Mouse (Mus musculus) stomach, embryonic 16.5 days (tissue): ENCODE data around the gene Ero1l. TPM values are rescaled to one million over a fixed set of nuclear protein-coding genes. Genes with fewer than 3 reads are reported as not detected.

ENCODE experiments used
- ATAC-seq: fragments of 200-750 bp; cut with Nextera tagmentation; 2 replicates; pipeline ENCODE4 v1.8.0; 2017; ENCODE audit warnings: moderate number of reproducible peaks, moderate TSS enrichment; ENCODE audit not compliant: insufficient read depth, low FRiP score
- H3K27ac ChIP-seq: fragments of 300-500 bp; sonication (generic); 2 replicates; pipeline ENCODE4 v1.5.1; 2014; ENCODE audit warnings: low read length
- H3K27me3 ChIP-seq: fragments of 300-500 bp; sonication (generic); 2 replicates; pipeline ENCODE4 v1.6.1; 2014; ENCODE audit warnings: low read length, control low read depth, mixed read lengths; ENCODE audit not compliant: control insufficient read depth, insufficient read depth
- H3K36me3 ChIP-seq: fragments of 300-500 bp; sonication (generic); 2 replicates; pipeline ENCODE4 v1.6.1; 2014; ENCODE audit warnings: low read length; ENCODE audit not compliant: control insufficient read depth, insufficient read depth
- H3K4me1 ChIP-seq: fragments of 300-500 bp; sonication (generic); 2 replicates; pipeline ENCODE4 v1.6.1; 2014; ENCODE audit warnings: low read length, control low read depth, mixed read lengths; ENCODE audit not compliant: control insufficient read depth, insufficient read depth
- H3K4me2 ChIP-seq: fragments of 300-500 bp; sonication (generic); 2 replicates; pipeline ENCODE4 v1.6.1; 2014; ENCODE audit warnings: low read depth, low read length, mixed read lengths
- H3K4me3 ChIP-seq: fragments of 300-500 bp; sonication (generic); replicated peaks from 2 replicates; pipeline ENCODE4 v1.5.1; 2014; ENCODE audit warnings: mild to moderate bottlenecking, low read length
- H3K9ac ChIP-seq: fragments of 300-500 bp; sonication (generic); 2 replicates; pipeline ENCODE4 v1.6.1; 2014; ENCODE audit warnings: low read length
- H3K9me3 ChIP-seq: fragments of 300-500 bp; sonication (generic); replicated peaks from 2 replicates; pipeline ENCODE4 v1.6.1; 2016; ENCODE audit warnings: low read length, control low read depth; ENCODE audit not compliant: control insufficient read depth
- WGBS: fragments of 180-500 bp; shearing (Covaris S2); extraction: QIAGEN DNeasy Blood & Tissue Kit; methylation state at CpG from one replicate; pipeline ENCODE4 v1.1.7; 2014; 5-methylcytosine and 5-hydroxymethylcytosine counted together
- polyA plus RNA-seq: library from polyadenylated mRNA; unstranded; fragments of >200 nt; fragmentation: Nextera tagmentation; extraction: Ambion mirVana; gene quantifications from 2 replicates; pipeline ENCODE4 v1.2.1, GENCODE M21; 2015

Gene Ero1l
- polyA plus RNA-seq, result 49.1 and 51.9 TPM in 2 replicates

DNA sequence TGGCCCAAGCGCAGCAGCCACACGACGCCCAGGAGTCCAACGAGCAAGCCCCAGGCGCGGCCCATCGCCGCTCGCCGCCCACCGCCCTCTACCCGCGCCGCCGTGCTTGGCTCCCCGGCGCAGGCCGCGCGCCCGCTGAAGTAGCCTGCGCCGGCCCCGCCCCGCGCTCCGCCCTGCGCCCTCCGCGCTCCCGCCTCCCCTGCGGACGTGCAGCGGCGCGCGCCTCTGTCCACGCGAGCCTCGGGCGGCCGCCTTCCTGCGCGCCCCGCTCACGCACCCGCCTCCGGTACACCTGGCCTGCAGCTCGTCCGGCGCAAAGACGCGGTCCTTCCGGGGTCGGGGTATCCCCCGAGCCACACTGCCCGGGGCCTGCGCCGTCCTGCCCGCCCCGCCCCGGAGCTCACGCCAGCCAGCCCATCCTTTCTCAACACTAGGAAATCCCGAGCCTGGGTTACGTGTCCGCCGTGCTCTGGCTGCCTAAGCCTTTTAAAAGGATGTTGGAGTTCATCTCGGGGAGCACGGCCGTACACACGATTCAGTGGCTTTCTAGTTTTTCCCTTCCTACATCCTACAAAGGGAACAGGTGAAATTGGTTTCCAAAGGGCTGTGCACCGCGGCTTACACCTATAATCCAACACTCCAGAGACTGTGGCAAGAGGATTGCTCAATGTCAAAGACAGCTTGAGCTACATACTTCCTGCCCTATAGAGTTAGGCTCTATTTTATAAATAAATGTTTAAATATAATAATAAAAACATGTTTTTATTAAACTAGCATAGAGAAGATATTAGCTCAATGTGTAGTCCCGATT is at the start of gene Ero1l:
Gene Ero1l, minus strand, starts transcription at position 346 of the 811 bp plus-strand sequence.
- Histone ChIP-seq H3K4me2 (peak within 1 kb of the TSS; percentile 77), H3K9ac (peak within 1 kb of the TSS; percentile 92), H3K36me3 (no peaks in the 10 kb centered on the region), H3K27ac (peak within 1 kb of the TSS; percentile 97), H3K4me3 (peak within 1 kb of the TSS; percentile 94), H3K27me3 (no peaks in the 10 kb centered on the region), H3K9me3 (no peaks in the 10 kb centered on the region), H3K4me1 (peaks cover 10% of the 10 kb centered on the region)
- peak; percentile 94 for ATAC-seq
- WGBS, result 2% methylated on average over 52 of the region's 74 CpGs

DNA sequence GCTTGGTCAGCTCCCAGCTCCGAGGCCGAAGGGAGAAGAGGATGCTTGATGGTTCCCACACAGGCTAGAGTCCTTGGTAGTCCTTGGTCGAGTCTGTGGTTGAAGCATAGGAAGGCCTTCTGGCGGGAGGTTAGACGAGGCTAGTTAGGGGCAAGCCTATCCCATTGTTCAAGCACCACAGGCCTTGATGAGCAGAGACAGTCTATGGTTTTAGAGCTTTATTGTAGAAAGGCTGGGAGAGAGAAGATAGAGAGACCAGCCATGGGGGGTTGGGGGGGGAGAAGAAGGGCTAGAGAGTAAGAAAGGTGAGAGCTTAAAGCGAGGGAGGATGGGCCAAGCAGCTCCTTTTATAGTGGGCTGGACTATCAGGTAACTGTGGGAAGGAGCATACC is 46.6 kb upstream of the Ero1l start:
- Histone ChIP-seq H3K36me3 (peaks cover 10% of the 10 kb centered on the region), H3K27me3 (no peaks in the 10 kb centered on the region), H3K27ac (no peak overlapping the region), H3K9ac (no peak overlapping the region), H3K4me2 (no peak overlapping the region), H3K4me1 (no peaks in the 10 kb centered on the region), H3K4me3 (no peak overlapping the region), H3K9me3 (no peaks in the 10 kb centered on the region)
- 92% methylated on average over 6 of the region's 6 CpGs for WGBS
- no peak for ATAC-seq

DNA sequence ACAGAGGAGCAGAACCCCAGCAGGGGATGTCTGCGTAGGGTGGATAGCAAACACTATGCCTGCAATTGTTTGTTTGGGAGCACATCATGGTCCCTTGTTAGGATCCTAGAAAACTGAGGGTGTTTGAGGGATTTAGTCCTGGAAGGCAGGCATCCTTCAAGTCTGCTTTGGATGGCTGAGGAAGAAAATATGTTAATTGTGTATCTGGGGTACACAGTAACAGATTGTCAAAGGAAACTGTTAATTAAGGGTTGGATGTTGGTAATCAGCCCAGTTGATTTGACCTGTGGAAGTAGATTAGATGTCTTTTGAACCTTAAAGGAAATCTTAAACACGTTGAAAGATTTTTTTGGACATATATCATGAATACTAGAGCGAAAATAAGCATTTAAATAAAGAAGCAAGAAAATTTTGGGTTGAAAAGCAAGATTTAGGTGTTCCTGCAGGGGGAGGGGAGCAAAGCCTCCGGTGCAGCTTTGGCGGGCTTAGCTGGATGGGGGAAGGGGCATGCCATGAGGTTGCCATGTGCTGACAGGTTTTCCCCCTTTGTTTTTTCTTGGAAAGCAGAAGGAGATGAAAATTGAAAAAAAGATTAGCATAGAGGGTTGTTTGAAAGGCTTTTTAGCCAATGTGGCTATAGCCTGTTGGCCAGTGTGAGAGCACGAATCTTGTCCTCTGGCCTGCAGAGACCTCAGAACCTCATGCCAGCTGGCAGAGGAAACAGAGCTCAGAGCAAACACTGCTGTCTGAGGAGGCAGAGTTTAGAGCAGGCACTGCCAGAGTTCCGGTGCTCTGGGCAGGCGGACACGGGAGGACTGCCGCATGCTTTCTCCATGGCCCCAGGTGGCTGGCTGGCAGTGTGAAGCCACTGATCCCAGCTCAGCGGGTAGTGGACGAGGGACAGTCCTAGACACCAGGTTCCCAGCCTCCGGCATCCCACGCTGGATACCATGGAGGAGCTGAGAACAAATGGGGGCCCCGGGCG is 45.9 kb upstream of the Ero1l start:
- no peak for ATAC-seq

DNA sequence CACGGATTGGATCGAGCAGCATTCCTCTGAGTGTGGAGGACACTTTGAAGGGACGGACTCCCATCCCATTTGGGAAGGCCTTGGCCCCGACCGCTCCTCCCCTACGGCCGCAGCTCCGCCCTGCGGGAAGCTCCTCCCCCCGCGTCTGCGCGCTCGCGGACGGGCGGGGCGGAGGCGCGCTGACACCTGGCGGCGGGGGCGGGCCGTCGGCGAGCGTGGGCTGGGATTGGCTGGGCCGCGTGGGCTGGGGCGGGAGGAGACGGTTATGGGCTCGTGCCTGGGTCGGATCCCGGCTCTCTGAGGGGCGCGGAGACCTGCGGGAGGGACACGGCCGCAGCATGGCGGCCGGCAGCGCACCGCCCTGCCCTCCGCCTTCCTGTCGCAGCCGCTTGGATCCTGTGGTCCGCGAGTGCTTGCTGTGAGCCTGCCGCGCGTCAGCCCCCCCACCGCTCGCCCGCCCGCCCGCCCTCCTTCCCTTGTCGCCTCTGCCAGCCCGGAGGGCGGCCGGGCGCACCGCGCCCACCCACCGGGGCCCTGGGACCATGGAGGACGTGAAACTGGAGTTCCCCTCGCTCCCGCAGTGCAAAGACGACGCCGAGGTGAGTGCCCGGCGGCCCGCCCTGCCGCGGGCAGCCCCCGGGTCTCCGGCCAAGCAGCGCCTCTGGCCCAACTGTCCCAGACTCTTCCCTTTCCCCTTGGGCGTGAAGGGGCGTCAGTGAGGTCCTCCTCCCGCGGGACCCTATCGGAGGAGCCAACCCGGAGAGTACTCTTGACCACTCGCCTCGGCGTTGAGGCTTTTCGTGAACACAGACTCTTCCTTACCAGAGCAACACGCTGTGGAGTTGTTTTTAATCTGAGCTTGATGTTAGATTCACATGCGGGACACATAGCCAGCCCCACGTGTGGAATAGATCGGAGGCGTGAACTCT is 32.6 kb upstream of the Ero1l start, which contains the start of gene Styx:
Gene Styx, plus strand, starts transcription at position 163 of the 929 bp plus-strand sequence.
- peak; percentile 99 for ATAC-seq

More for the DNA sequence above, 45.9 kb upstream of the Ero1l start:
- no peak overlapping the region for H3K9ac ChIP-seq
- WGBS, result 82% methylated on average over 16 of the region's 16 CpGs
- H3K4me1 ChIP-seq, result no peaks in the 10 kb centered on the region
- no peaks in the 10 kb centered on the region for H3K9me3 ChIP-seq
- no peaks in the 10 kb centered on the region for H3K27me3 ChIP-seq
- H3K4me3 ChIP-seq, result no peak overlapping the region
- H3K4me2 ChIP-seq, result no peak overlapping the region
- H3K36me3 ChIP-seq, result peaks cover 4% of the 10 kb centered on the region
- H3K27ac ChIP-seq, result no peak overlapping the region

DNA sequence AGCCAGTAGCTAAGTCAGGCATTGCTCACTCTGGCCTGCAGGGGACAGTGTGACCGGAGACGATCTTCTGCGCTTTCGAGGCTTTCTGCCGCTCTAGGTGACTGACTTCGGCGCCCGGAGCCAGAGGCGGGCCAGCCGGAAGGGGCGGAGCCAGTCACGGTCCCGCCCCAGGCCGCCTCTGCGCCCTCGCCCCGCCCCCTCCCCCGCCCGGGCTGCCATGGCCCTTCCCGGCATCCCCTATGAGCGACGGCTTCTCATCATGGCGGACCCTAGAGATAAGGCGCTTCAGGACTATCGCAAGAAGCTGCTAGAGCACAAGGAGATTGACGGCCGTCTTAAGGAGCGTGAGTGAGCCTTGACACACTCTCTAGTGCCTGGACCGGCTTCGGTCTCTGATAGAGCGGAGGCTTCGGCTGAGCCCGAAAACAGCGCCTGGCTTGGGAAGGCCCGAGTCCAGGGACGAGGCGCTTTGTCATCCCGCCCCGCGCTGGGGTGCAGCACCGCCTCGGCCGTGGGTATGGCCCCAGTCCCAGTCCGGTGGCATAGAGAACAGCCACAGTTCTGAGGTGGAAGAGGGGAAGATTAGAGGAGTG is 11.1 kb upstream of the Ero1l start, which contains the start of gene Psmc6:
Gene Psmc6, plus strand, starts transcription at position 200 of the 593 bp plus-strand sequence.
- WGBS, result under 1% methylated on average over 43 of the region's 44 CpGs

More for the DNA sequence above, 32.6 kb upstream of the Ero1l start, which contains the start of gene Styx:
- H3K4me3 ChIP-seq, result peak within 1 kb of the TSS; percentile 88
- peaks cover 8% of the 10 kb centered on the region for H3K4me1 ChIP-seq
- peak within 1 kb of the TSS; percentile 88 for H3K9ac ChIP-seq
- H3K27ac ChIP-seq, result peak within 1 kb of the TSS; percentile 49; the same call in 1 of the 2 replicates
- 0 out of 2 replicates have a peak, but pooled peaks cover under 1% of the 10 kb centered on the region for H3K36me3 ChIP-seq
- peak within 1 kb of the TSS; percentile 66 for H3K4me2 ChIP-seq
- WGBS, result under 1% methylated on average over 60 of the region's 93 CpGs
- no peaks in the 10 kb centered on the region for H3K9me3 ChIP-seq
- no peaks in the 10 kb centered on the region for H3K27me3 ChIP-seq

DNA sequence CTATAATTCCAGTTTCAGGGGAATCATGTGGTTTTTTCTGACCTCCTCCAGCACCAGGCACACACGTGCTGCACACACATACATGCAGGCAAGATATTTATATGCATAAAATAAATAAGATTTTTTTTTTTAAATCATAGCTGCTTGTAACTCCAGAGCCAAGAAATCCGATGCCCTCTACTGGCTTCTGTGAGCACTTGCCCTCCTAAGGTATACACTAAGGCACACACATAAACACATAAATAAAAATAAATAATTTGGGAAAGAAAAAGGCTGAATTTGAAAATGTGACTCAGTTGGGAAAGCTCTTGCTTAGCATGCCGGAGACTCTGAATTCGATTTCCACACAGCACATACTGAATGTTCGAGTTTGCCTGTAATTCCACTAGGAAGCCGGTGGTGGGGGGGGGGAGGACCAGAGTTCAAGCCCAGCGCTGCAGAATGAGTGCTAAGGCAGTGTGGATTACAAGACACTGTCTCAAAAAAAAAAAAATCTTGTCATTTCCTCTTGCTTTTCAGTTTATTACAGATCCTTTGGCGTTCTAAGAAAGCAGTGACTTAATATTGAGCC is 10.5 kb upstream of the Ero1l start:
- Histone ChIP-seq H3K4me1 (no peaks in the 10 kb centered on the region), H3K4me3 (peak overlapping the region; percentile 99), H3K27ac (no peak overlapping the region; the same call in 1 of the 2 replicates), H3K36me3 (peaks cover 7% of the 10 kb centered on the region; the same call in 1 of the 2 replicates), H3K4me2 (peak overlapping the region; percentile 55), H3K9me3 (no peaks in the 10 kb centered on the region), H3K9ac (peak overlapping the region; percentile 50), H3K27me3 (no peaks in the 10 kb centered on the region)
- ATAC-seq, result 0 out of 2 replicates have a peak, but pooled peaks have one; percentile 38
- WGBS, result 13% methylated on average over 8 of the region's 8 CpGs

More for the DNA sequence above, 11.1 kb upstream of the Ero1l start, which contains the start of gene Psmc6:
- Histone ChIP-seq H3K27me3 (no peaks in the 10 kb centered on the region), H3K4me3 (peak within 1 kb of the TSS; percentile 99), H3K36me3 (peaks cover 7% of the 10 kb centered on the region; the same call in 1 of the 2 replicates), H3K9ac (peak within 1 kb of the TSS; percentile 98), H3K9me3 (no peaks in the 10 kb centered on the region), H3K4me1 (no peaks in the 10 kb centered on the region), H3K4me2 (peak within 1 kb of the TSS; percentile 78), H3K27ac (peak within 1 kb of the TSS; percentile 91)
- peak; percentile 98 for ATAC-seq

DNA sequence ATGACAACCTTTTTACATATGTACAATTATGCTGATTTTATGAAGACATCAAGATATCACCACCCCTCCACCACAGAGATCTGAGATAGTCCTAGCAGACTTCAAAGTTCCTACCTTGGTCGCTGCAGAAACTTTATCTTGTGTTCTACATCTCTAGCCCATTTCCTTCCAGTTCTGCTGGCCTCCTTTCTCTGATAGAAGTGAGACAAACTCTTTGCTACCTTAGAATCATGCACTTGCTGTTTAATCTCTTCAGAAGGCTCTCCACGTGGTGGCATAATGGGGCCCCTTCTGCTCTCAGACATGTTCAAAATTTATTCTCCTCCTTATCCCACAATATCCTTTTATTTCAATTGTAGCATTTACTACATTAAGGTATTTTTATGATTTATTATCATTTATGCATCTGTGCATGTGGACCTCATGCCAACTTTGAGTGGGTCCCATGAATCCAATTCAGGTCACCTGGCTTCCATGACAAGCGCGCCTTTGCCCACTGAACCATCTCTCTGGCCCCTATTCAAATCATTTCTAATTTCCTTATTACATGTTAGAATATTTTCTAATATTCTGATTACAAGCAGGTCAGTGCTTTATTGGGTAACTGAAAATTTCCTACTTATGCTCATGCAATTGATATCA is 9.6 kb upstream of the Ero1l start:
- Histone ChIP-seq H3K4me3 (no peak overlapping the region), H3K9ac (no peak overlapping the region), H3K27me3 (no peaks in the 10 kb centered on the region), H3K36me3 (peaks cover 7% of the 10 kb centered on the region; the same call in 1 of the 2 replicates), H3K4me2 (no peak overlapping the region), H3K9me3 (no peaks in the 10 kb centered on the region), H3K4me1 (no peaks in the 10 kb centered on the region), H3K27ac (no peak overlapping the region)
- no peak for ATAC-seq
- WGBS, result 90% methylated on average over 4 of the region's 4 CpGs
